Mouse (Mus musculus): ENCODE measurements around the gene Oaz3.

DNA sequence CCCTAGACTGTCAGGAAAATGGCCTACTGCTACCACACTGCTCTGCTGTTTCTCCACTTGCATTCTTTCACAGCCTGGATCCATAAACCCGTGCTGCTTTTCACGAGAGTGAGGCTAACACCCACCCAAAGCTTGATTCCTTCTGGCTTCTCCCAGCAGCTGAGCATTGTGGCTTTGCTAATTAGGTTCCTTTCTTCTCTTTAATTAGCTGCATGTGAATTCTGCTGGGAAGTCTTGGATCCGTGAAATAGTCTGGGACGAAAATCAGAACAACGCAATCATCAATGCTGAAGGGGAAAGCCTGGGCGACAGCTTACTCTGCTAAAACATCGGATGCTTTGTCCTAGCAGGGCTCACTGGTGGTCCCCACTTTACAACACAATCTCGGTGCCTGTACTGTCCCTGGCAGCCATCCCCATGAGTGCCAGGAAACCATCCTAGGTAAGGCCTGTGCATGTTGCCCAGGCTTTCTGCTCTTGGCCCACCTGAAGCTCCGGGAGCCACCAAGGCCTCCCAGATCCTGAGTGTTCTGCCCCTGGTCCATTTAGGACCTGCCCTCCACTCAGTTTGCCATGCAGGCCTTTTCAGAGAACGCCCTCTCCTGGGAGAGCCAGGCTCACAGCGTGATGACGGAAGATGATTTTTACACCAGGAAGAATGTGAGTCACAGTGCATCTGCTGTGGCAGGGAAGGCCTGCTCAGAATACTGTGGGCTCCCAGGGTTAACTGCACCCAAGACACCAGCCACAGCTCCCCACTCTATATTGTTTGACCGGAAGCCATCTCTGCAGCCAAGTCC, 22.1 kb upstream of the Oaz3 start:
- TF ChIP-seq CTCF (IDR thresholded peaks at IDR 0.05) = no peak
- no peak for TF ChIP-seq EP300 (IDR thresholded peaks at IDR 0.05)
